Mouse (Mus musculus) thymus, postnatal 0 days (tissue): ENCODE measurements around the gene A630095E13Rik. TPM values are rescaled to one million over a fixed set of nuclear protein-coding genes. Genes with fewer than 3 reads are reported as not detected.
"Not testable (repeated sequence)": the region's sequence is repeated elsewhere in the genome, so short reads cannot be mapped to it uniquely, and the experiment has no call there.

Experiments
- DNase-seq: peaks from one replicate; pipeline ENCODE4 v3.0.0-alpha.2; 2015; ENCODE audit warnings: low spot score
- polyA plus RNA-seq: library from polyadenylated mRNA; unstranded; fragments of >200 nt; fragmentation: Nextera tagmentation; extraction: Ambion mirVana; gene quantifications from 2 replicates; pipeline ENCODE4 v1.2.1, GENCODE M21; 2015

A630095E13Rik gene
- 0.60 TPM in 2 replicates for polyA plus RNA-seq

GRCm38 (mm10) chr9:36643276-36643675, at the start of gene A630095E13Rik:
Gene A630095E13Rik, minus strand, starts transcription at chr9:36643376.
- DNase-seq, result not testable (repeated sequence)

GRCm38 (mm10) chr9:36692920-36693319, 49.7 kb upstream of the A630095E13Rik start, which contains the start of gene Acrv1:
Gene Acrv1, plus strand, starts transcription at chr9:36693220.
- no peak for DNase-seq

GRCm38 (mm10) chr9:36687329-36687728, 44.2 kb upstream of the A630095E13Rik start:
- no peak for DNase-seq

- no peak for DNase-seq
These were observed 38.2 kb upstream of the A630095E13Rik start for GRCm38 (mm10) chr9:36681424-36681823.

Other genes with a start within 250 kb of the A630095E13Rik start
- 0.27 and 0.69 TPM in 2 replicates for gene Gm7257, start 211.5 kb downstream of the A630095E13Rik start, polyA plus RNA-seq
- not detected in 2 replicates for gene Gm9513, start 167.7 kb downstream of the A630095E13Rik start, polyA plus RNA-seq
- not detected in 2 replicates for gene Gm5615, start 101.4 kb downstream of the A630095E13Rik start, polyA plus RNA-seq
- not detected in 2 replicates for gene Gm17689, start 60.7 kb downstream of the A630095E13Rik start, polyA plus RNA-seq
- 0.19 TPM in 1 of 2 replicates, not detected in the other for gene Acrv1, start 49.8 kb upstream of the A630095E13Rik start, polyA plus RNA-seq
- 37.3 and 44.4 TPM in 2 replicates for gene Chek1, start 83.7 kb upstream of the A630095E13Rik start, polyA plus RNA-seq
- gene Stt3a, start 124.3 kb upstream of the A630095E13Rik start, polyA plus RNA-seq, result 155 and 166 TPM in 2 replicates
- gene Ei24, start 154.0 kb upstream of the A630095E13Rik start, polyA plus RNA-seq, result 40.8 and 41.6 TPM in 2 replicates
- gene Fez1, start 178.5 kb upstream of the A630095E13Rik start, polyA plus RNA-seq, result 1.1 and 1.5 TPM in 2 replicates